ENCODE assay signal across 13 mouse cellular contexts in genomic region chr11:85258966-85259365, GRCm38 (mm10). TPM values are rescaled to one million over a fixed set of nuclear protein-coding genes. Genes with fewer than 3 reads are reported as not detected.
DNase-seq lines count a peak whose midpoint lies in the region; ATAC-seq and TF ChIP-seq lines count a peak whose summit lies in the region.
"Had no signal": no experiment of that assay in that cellular context is flagged by ENCODE, and none has a peak within 500 bp of the region (broad histone marks: within the 10 kb centered on the region; RNA-seq: fewer than 3 reads in every experiment).

No protein-coding gene starts in this region.

- ATAC-seq in hindbrain, postnatal 0 days = no peak
- ATAC-seq in hindbrain, embryonic 11.5 days (ENCODE audit: low FRiP score) = no peak

- no peaks in the 10 kb centered on the region for H3K9me3 ChIP-seq in hindbrain, postnatal 0 days (ENCODE audit: low read length)
- no peaks in the 10 kb centered on the region for H3K9me3 ChIP-seq in hindbrain, embryonic 11.5 days (ENCODE audit: control insufficient read depth, low read length)
- H3K9me3 ChIP-seq: forebrain, embryonic 10.5 days; hindbrain, embryonic 12.5 days; limb, embryonic 15.5 days had no signal

- no peak overlapping the region for H3K4me3 ChIP-seq in hindbrain, postnatal 0 days (ENCODE audit: low read length)
- no peak overlapping the region for H3K4me3 ChIP-seq in hindbrain, embryonic 11.5 days (ENCODE audit: low read depth, low read length)
- no peak overlapping the region for H3K4me3 ChIP-seq in cerebellum, adult 2 months (replicated peaks; ENCODE audit: insufficient read depth, low read depth, low read length)
- H3K4me3 ChIP-seq: forebrain, embryonic 10.5 days; hindbrain, embryonic 12.5 days; limb, embryonic 15.5 days had no signal

- peak; percentile 2 for DNase-seq in hindbrain, postnatal 0 days (ENCODE audit: low spot score)
- DNase-seq in hindbrain, embryonic 11.5 days (ENCODE audit: low spot score) = no peak
- DNase-seq in adrenal gland, adult 18-20 months (ENCODE audit: low spot score in 2 of 2) = peak; percentile 25 to 27
- peak; percentile 80 for DNase-seq in adrenal gland, postnatal 14 days
- peak; percentile 7 for DNase-seq in lung, postnatal 14 days
- no peak for DNase-seq in cerebellum, adult 2 months
- DNase-seq in embryo, embryonic 11 days = no peak
- DNase-seq: cerebellum, adult 18-20 months; kidney, adult 8-10 months; right cerebral cortex, postnatal 4 days had no signal

- no peaks in the 10 kb centered on the region for H3K36me3 ChIP-seq in hindbrain, postnatal 0 days (ENCODE audit: insufficient read depth, low read length)
- no peaks in the 10 kb centered on the region for H3K36me3 ChIP-seq in hindbrain, embryonic 11.5 days (ENCODE audit: control insufficient read depth, insufficient read depth, low read length)
- H3K36me3 ChIP-seq: forebrain, embryonic 10.5 days; hindbrain, embryonic 12.5 days; limb, embryonic 15.5 days had no signal

- TF ChIP-seq POLR2A in cerebellum, adult 2 months (IDR thresholded peaks at IDR 0.05; ENCODE audit: borderline replicate concordance, insufficient read depth, low read length) = no peak

- no peaks in the 10 kb centered on the region for H3K4me1 ChIP-seq in hindbrain, postnatal 0 days (ENCODE audit: insufficient read depth, low read length)
- H3K4me1 ChIP-seq in hindbrain, embryonic 11.5 days (replicated peaks; ENCODE audit: control insufficient read depth, insufficient read depth, low read length) = no peaks in the 10 kb centered on the region
- H3K4me1 ChIP-seq in cerebellum, adult 2 months (ENCODE audit: control insufficient read depth, insufficient read depth, low read length) = no peaks in the 10 kb centered on the region
- H3K4me1 ChIP-seq: hindbrain, embryonic 12.5 days; limb, embryonic 15.5 days had no signal

- no peak overlapping the region for H3K27ac ChIP-seq in hindbrain, postnatal 0 days
- no peak overlapping the region for H3K27ac ChIP-seq in hindbrain, embryonic 11.5 days (ENCODE audit: low read depth, low read length)
- no peak overlapping the region for H3K27ac ChIP-seq in cerebellum, adult 2 months (ENCODE audit: insufficient read depth, low read length)
- H3K27ac ChIP-seq: forebrain, embryonic 10.5 days; hindbrain, embryonic 12.5 days; limb, embryonic 15.5 days had no signal

- H3K27me3 ChIP-seq in hindbrain, postnatal 0 days (ENCODE audit: insufficient read depth, low read length) = no peaks in the 10 kb centered on the region
- no peaks in the 10 kb centered on the region for H3K27me3 ChIP-seq in hindbrain, embryonic 11.5 days (ENCODE audit: control insufficient read depth, insufficient read depth, low read length)
- H3K27me3 ChIP-seq in cerebellum, adult 2 months (ENCODE audit: control insufficient read depth, insufficient read depth, low read length) = no peaks in the 10 kb centered on the region
- H3K27me3 ChIP-seq: hindbrain, embryonic 12.5 days; limb, embryonic 15.5 days had no signal

- WGBS in hindbrain, postnatal 0 days = 89% methylated on average over 11 of the region's 11 CpGs
- WGBS in hindbrain, embryonic 11.5 days = 92% methylated on average over 11 of the region's 11 CpGs
- 90% methylated on average over 11 of the region's 11 CpGs for WGBS in cerebellum, adult 2 months

- H3K9ac ChIP-seq in hindbrain, postnatal 0 days (replicated peaks; ENCODE audit: low read length) = no peak overlapping the region
- no peak overlapping the region for H3K9ac ChIP-seq in hindbrain, embryonic 11.5 days (ENCODE audit: low read depth, low read length)
- H3K9ac ChIP-seq: hindbrain, embryonic 12.5 days; limb, embryonic 15.5 days had no signal

- no peak overlapping the region for H3K4me2 ChIP-seq in hindbrain, postnatal 0 days (ENCODE audit: low read depth, low read length)
- no peak overlapping the region for H3K4me2 ChIP-seq in hindbrain, embryonic 11.5 days (replicated peaks; ENCODE audit: low read depth, low read length)
- H3K4me2 ChIP-seq: hindbrain, embryonic 12.5 days; limb, embryonic 15.5 days had no signal

- no peak for TF ChIP-seq CTCF in hindbrain, postnatal 0 days (IDR thresholded peaks at IDR 0.05; ENCODE audit: low read depth)
- no peak for TF ChIP-seq CTCF in cerebellum, adult 2 months (IDR thresholded peaks at IDR 0.05; ENCODE audit: borderline replicate concordance, insufficient read depth, low read depth, low read length)

RNA-seq across cellular contexts. Expression of gene Appbp2, which starts 24.0 kb away (rescaled TPM):
- 54.0 and 54.8 TPM in 2 replicates for total RNA-seq in hindbrain, postnatal 0 days (2014; rRNA removed)
- 44.9 and 45.3 TPM in 2 replicates for polyA plus RNA-seq in hindbrain, postnatal 0 days (2015; fragmentation: Nextera tagmentation; extraction: Ambion mirVana)
- polyA plus RNA-seq in hindbrain, embryonic 11.5 days (2014; fragmentation: Nextera tagmentation; extraction: Ambion mirVana) = 65.0 and 65.5 TPM in 2 replicates
- 10 to 100 TPM; 34.0 to 42.0 TPM for total RNA-seq in adrenal gland, adult 18-20 months (2021)
- 43.0 and 43.3 TPM in 2 replicates for total RNA-seq in adrenal gland, postnatal 14 days (2021)
- polyA plus RNA-seq in cerebellum, adult 2 months (2012; rRNA removed) = 43.0 and 43.4 TPM in 2 replicates

RNA-seq across cellular contexts. Expression of gene Ppm1d, which starts 52.1 kb away (rescaled TPM):
- 11.4 and 12.8 TPM in 2 replicates for total RNA-seq in hindbrain, postnatal 0 days (2014; rRNA removed)
- polyA plus RNA-seq in hindbrain, postnatal 0 days (2015; fragmentation: Nextera tagmentation; extraction: Ambion mirVana) = 14.4 and 14.5 TPM in 2 replicates
- polyA plus RNA-seq in hindbrain, embryonic 11.5 days (2014; fragmentation: Nextera tagmentation; extraction: Ambion mirVana) = 26.5 and 28.4 TPM in 2 replicates
- 10 to 100 TPM; 11.9 to 12.9 TPM for total RNA-seq in adrenal gland, adult 18-20 months (2021)
- total RNA-seq in adrenal gland, postnatal 14 days (2021) = 16.6 and 19.5 TPM in 2 replicates
- polyA plus RNA-seq in cerebellum, adult 2 months (2012; rRNA removed) = 31.2 and 35.8 TPM in 2 replicates

Comparison
In these comparisons a context has a peak if more than half of its experiments do, and no peak if none do; other contexts are left out.
1. DNase-seq: peak in hindbrain, postnatal 0 days (single experiment), adrenal gland, adult 18-20 months (2 of 2), adrenal gland, postnatal 14 days (single experiment) and lung, postnatal 14 days (single experiment); none in hindbrain, embryonic 11.5 days (single experiment), cerebellum, adult 2 months (0 of 2) and embryo, embryonic 11 days (single experiment).